Mouse (Mus musculus): ENCODE results near the gene Bcl7a.

DNA sequence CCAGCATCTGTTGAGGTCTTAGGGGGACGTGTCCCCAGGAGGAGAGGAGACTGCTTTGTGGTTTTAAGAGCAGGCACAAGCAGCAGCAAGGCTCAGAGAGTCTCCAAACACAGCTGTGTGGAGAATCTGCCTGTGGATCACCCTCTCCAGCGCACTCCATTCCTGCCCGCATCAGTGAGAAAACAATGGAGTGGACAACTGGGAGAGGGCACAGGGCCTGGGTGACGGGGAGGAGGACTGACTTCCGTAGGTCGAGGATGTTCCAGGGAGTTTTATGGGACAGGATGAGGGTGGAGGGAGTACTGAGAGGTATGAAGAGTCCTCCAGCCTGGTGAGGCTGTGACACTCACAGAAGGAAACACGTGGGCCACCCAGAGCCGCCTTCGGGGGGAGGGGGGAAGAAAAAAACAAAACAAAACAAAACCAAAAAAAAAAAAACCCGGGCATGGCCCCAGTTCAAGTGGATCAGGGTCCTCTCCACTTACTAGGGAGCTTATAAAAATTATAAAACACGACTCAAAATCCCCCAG is 29.7 kb upstream of the Bcl7a start:
- TF ChIP-seq CTCF (conservative IDR thresholded peaks at IDR 0.05; ENCODE audit: low read length) (no peak), NANOG (IDR thresholded peaks at IDR 0.05; ENCODE audit: borderline replicate concordance, low read length) (no peak)

Data from E14TG2a.4 (cell line).